Mouse (Mus musculus) ES-Bruce4 (cell line): ENCODE data around the gene Myh10. TPM values are rescaled to one million over a fixed set of nuclear protein-coding genes. Genes with fewer than 3 reads are reported as not detected.

ENCODE experiments used
- H3K27ac ChIP-seq: 2 replicates; pipeline ENCODE4 v1.5.1; 2012; ENCODE audit warnings: low read length, inconsistent platforms; ENCODE audit not compliant: insufficient read depth
- H3K27me3 ChIP-seq: 2 replicates; pipeline ENCODE4 v1.6.1; 2012; ENCODE audit warnings: mild to moderate bottlenecking, low read length, inconsistent platforms; ENCODE audit not compliant: control insufficient read depth, poor library complexity, insufficient read depth, severe bottlenecking
- H3K36me3 ChIP-seq: 2 replicates; pipeline ENCODE4 v1.6.1; 2012; ENCODE audit warnings: inconsistent platforms, mild to moderate bottlenecking, low read length, moderate library complexity; ENCODE audit not compliant: control insufficient read depth, poor library complexity, insufficient read depth, severe bottlenecking
- H3K4me1 ChIP-seq: one replicate; pipeline ENCODE4 v1.8.1; 2011; ENCODE audit warnings: low read length; ENCODE audit not compliant: control insufficient read depth, insufficient read depth
- H3K4me3 ChIP-seq: 2 replicates; pipeline ENCODE4 v1.5.1; 2011; ENCODE audit warnings: low read depth, mild to moderate bottlenecking, low read length
- H3K9ac ChIP-seq: 2 replicates; pipeline ENCODE4 v1.6.1; 2012; ENCODE audit warnings: low read depth, mild to moderate bottlenecking, inconsistent platforms; ENCODE audit not compliant: poor library complexity, severe bottlenecking
- H3K9me3 ChIP-seq: replicated peaks from 2 replicates; pipeline ENCODE4 v1.6.1; 2012; ENCODE audit warnings: mild to moderate bottlenecking, low read length, inconsistent platforms; ENCODE audit not compliant: control insufficient read depth, poor library complexity, insufficient read depth, severe bottlenecking
- CTCF ChIP-seq: IDR thresholded peaks from one replicate; pipeline ENCODE4 v1.8.1; 2011; ENCODE audit warnings: low read depth, low read length
- EP300 ChIP-seq: IDR thresholded peaks from 2 replicates; pipeline ENCODE4 v1.6.1; 2011; ENCODE audit warnings: low read depth, low read length; ENCODE audit not compliant: insufficient read depth
- POLR2A ChIP-seq: IDR thresholded peaks from one replicate; pipeline ENCODE4 v1.8.1; 2011; ENCODE audit warnings: low read length; ENCODE audit not compliant: insufficient read depth
- polyA plus RNA-seq: library from polyadenylated mRNA; stranded (reverse); fragments of >200 nt; gene quantifications from 2 replicates; pipeline ENCODE4 v1.2.4, GENCODE M21; 2011; ENCODE audit warnings: low read depth; ENCODE audit not compliant: missing spikeins, insufficient read depth, insufficient read length

Gene Myh10
- polyA plus RNA-seq, 1 experiment: 157 TPM

GRCm38 (mm10) chr11:68674643-68675042 is 16.7 kb upstream of the Myh10 start:
- no peaks in the 10 kb centered on the region for H3K9me3 ChIP-seq
- no peak overlapping the region for H3K4me3 ChIP-seq
- H3K36me3 ChIP-seq: no peaks in the 10 kb centered on the region
- no peak overlapping the region for H3K27ac ChIP-seq
- TF ChIP-seq POLR2A (no peak), CTCF (no peak), EP300 (no peak)
- no peak overlapping the region for H3K9ac ChIP-seq
- H3K4me1 ChIP-seq: no peaks in the 10 kb centered on the region
- H3K27me3 ChIP-seq: no peaks in the 10 kb centered on the region

- H3K9ac ChIP-seq: no peak overlapping the region
- no peak overlapping the region for H3K27ac ChIP-seq
- H3K27me3 ChIP-seq: no peaks in the 10 kb centered on the region
- TF ChIP-seq CTCF: no peak
- no peak overlapping the region for H3K4me3 ChIP-seq
- H3K36me3 ChIP-seq: no peaks in the 10 kb centered on the region
- no peaks in the 10 kb centered on the region for H3K9me3 ChIP-seq
- no peaks in the 10 kb centered on the region for H3K4me1 ChIP-seq
Observed at GRCm38 (mm10) chr11:68675274-68675673, 16.1 kb upstream of the Myh10 start.

GRCm38 (mm10) chr11:68681254-68681839 is 10.0 kb upstream of the Myh10 start:
- Histone ChIP-seq H3K4me3 (no peak overlapping the region), H3K27me3 (no peaks in the 10 kb centered on the region), H3K27ac (no peak overlapping the region), H3K36me3 (no peaks in the 10 kb centered on the region), H3K4me1 (no peaks in the 10 kb centered on the region), H3K9ac (no peak overlapping the region), H3K9me3 (no peaks in the 10 kb centered on the region)
- no peak for TF ChIP-seq EP300
- peak; percentile 28 for TF ChIP-seq CTCF

- Histone ChIP-seq H3K4me3 (no peak overlapping the region), H3K27me3 (no peaks in the 10 kb centered on the region), H3K36me3 (no peaks in the 10 kb centered on the region), H3K9me3 (no peaks in the 10 kb centered on the region), H3K27ac (no peak overlapping the region), H3K9ac (no peak overlapping the region), H3K4me1 (no peaks in the 10 kb centered on the region)
- TF ChIP-seq EP300: no peak
- no peak for TF ChIP-seq CTCF
- TF ChIP-seq POLR2A: no peak
Observed at GRCm38 (mm10) chr11:68682136-68682806, 9.1 kb upstream of the Myh10 start.

GRCm38 (mm10) chr11:68686001-68686400 is 5.4 kb upstream of the Myh10 start:
- H3K9me3 ChIP-seq: no peaks in the 10 kb centered on the region
- no peak overlapping the region for H3K27ac ChIP-seq
- H3K4me3 ChIP-seq: no peak overlapping the region
- no peak overlapping the region for H3K9ac ChIP-seq
- no peaks in the 10 kb centered on the region for H3K27me3 ChIP-seq
- no peaks in the 10 kb centered on the region for H3K4me1 ChIP-seq
- H3K36me3 ChIP-seq: no peaks in the 10 kb centered on the region
- no peak for TF ChIP-seq CTCF

GRCm38 (mm10) chr11:68689304-68689703 is 2.1 kb upstream of the Myh10 start:
- H3K9me3 ChIP-seq: no peaks in the 10 kb centered on the region
- no peaks in the 10 kb centered on the region for H3K27me3 ChIP-seq
- H3K36me3 ChIP-seq: no peaks in the 10 kb centered on the region
- H3K4me1 ChIP-seq: no peaks in the 10 kb centered on the region
- TF ChIP-seq CTCF: no peak
- TF ChIP-seq POLR2A: no peak
- TF ChIP-seq EP300: no peak
- H3K9ac ChIP-seq: no peak overlapping the region
- H3K27ac ChIP-seq: no peak overlapping the region
- H3K4me3 ChIP-seq: no peak overlapping the region
